Mouse (Mus musculus) c-Kit-positive CD71-negative TER-119-negative erythroid progenitor cells, embryonic 14.5 days (primary cell): Measurements from ENCODE around the gene Acbd6.

Experiments used
- DNase-seq: peaks from one replicate; pipeline ENCODE4 v3.0.0-alpha.2; 2013; ENCODE audit warnings: low read depth

The Acbd6 gene

GRCm38 (mm10) chr1:155724301-155724700 is 166.4 kb downstream of the Acbd6 start:
- DNase-seq, result no peak

- no peak for DNase-seq
Observed at GRCm38 (mm10) chr1:155725876-155726275, 168.0 kb downstream of the Acbd6 start.

GRCm38 (mm10) chr1:155727830-155728229 is 169.9 kb downstream of the Acbd6 start:
- no peak for DNase-seq

GRCm38 (mm10) chr1:155729113-155729795 is 171.3 kb downstream of the Acbd6 start:
- no peak for DNase-seq

GRCm38 (mm10) chr1:155731156-155731555 is 173.2 kb downstream of the Acbd6 start:
- DNase-seq, result no peak

GRCm38 (mm10) chr1:155736096-155736825 is 178.3 kb downstream of the Acbd6 start:
- DNase-seq, result no peak

- DNase-seq, result no peak
Observed at GRCm38 (mm10) chr1:155737017-155737808, 179.3 kb downstream of the Acbd6 start.

- DNase-seq, result no peak
Observed at GRCm38 (mm10) chr1:155737809-155738383, 180.0 kb downstream of the Acbd6 start.
